17 mouse cellular contexts compared by ENCODE assay signal in the genomic region with DNA sequence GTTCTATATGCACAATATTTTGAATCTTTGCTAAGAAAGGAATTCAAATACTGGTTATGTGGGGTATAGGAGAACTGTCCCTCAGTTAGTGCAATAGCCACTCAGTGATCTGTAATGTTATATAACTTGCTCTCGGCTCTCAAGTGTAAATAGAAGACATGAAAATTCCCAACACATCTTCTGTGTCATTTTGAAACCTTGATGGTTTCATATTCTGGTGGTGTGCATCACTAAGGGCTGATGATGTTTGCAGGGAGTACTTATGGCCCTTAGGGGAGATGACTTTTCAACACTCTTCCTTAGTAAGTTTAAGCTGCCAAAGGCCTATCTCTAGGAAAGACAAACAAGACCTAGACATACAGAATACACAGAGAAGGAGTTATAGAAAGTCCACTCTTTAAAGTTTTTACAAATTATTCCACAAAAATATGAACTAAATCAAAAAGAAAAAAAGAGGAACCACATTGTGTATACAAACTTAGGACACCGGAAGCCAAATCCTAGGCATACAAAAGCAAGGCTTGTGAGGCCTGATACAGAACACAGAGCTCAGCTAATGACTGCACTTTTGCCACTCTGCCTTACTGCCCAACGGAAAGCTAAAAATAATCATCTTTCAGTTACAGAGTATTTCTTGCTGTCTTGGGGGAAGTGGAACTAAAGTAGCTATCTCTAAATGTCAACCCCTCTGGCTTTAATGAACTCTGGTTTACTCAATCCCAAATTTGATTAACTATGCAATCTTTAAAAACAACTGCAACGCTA. TPM values are rescaled to one million over a fixed set of nuclear protein-coding genes. Genes with fewer than 3 reads are reported as not detected.
DNase-seq lines count a peak whose midpoint lies in the region; ATAC-seq and TF ChIP-seq lines count a peak whose summit lies in the region.
"Had no signal": no experiment of that assay in that cellular context is flagged by ENCODE, and none has a peak within 500 bp of the region (broad histone marks: within the 10 kb centered on the region; RNA-seq: fewer than 3 reads in every experiment).

No protein-coding gene starts in this region.

- peaks cover 31% of the 10 kb centered on the region for H3K36me3 ChIP-seq in heart, adult 2 months (ENCODE audit: control insufficient read depth, insufficient read depth, low read length)
- H3K36me3 ChIP-seq in lung, embryonic 14.5 days (ENCODE audit: insufficient read depth) = no peaks in the 10 kb centered on the region
- no peaks in the 10 kb centered on the region for H3K36me3 ChIP-seq in heart, embryonic 15.5 days
- H3K36me3 ChIP-seq: stomach, embryonic 15.5 days had no signal

- no peak overlapping the region for H3K4me3 ChIP-seq in heart, adult 2 months
- H3K4me3 ChIP-seq in lung, embryonic 14.5 days (ENCODE audit: low read depth, low read length) = no peak overlapping the region
- no peak overlapping the region for H3K4me3 ChIP-seq in heart, embryonic 15.5 days
- H3K4me3 ChIP-seq: midbrain, embryonic 10.5 days; stomach, embryonic 15.5 days had no signal

- H3K4me2 ChIP-seq in lung, embryonic 14.5 days = no peak overlapping the region
- H3K4me2 ChIP-seq in heart, embryonic 15.5 days = no peak overlapping the region
- H3K4me2 ChIP-seq: stomach, embryonic 15.5 days had no signal

- H3K9ac ChIP-seq in heart, adult 2 months (ENCODE audit: low read depth, low read length) = no peak overlapping the region
- H3K9ac ChIP-seq in lung, embryonic 14.5 days = no peak overlapping the region
- no peak overlapping the region for H3K9ac ChIP-seq in heart, embryonic 15.5 days
- H3K9ac ChIP-seq: stomach, embryonic 15.5 days had no signal

- H3K27ac ChIP-seq in heart, adult 2 months = peak overlapping the region; percentile 39
- H3K27ac ChIP-seq in lung, embryonic 14.5 days (ENCODE audit: low read depth) = no peak overlapping the region
- H3K27ac ChIP-seq in heart, embryonic 15.5 days = peak overlapping the region; percentile 70
- H3K27ac ChIP-seq: midbrain, embryonic 10.5 days; stomach, embryonic 15.5 days had no signal

- no peak for TF ChIP-seq POLR2A in heart, adult 2 months (IDR thresholded peaks at IDR 0.05; ENCODE audit: insufficient read depth, low read depth, low read length)

- peaks cover 6% of the 10 kb centered on the region for H3K79me2 ChIP-seq in heart, adult 2 months (replicated peaks; ENCODE audit: control insufficient read depth, insufficient read depth, low read length)

- WGBS in heart, adult 2 months = 21% methylated on average over 4 of the region's 4 CpGs
- 66% methylated on average over 4 of the region's 4 CpGs for WGBS in lung, embryonic 14.5 days
- 35% methylated on average over 4 of the region's 4 CpGs for WGBS in heart, embryonic 15.5 days

- no peak for TF ChIP-seq CTCF in heart, adult 2 months (IDR thresholded peaks at IDR 0.05)
- TF ChIP-seq CTCF in lung, embryonic 14.5 days (IDR thresholded peaks at IDR 0.05; ENCODE audit: low read depth) = no peak

- H3K27me3 ChIP-seq in heart, adult 2 months (ENCODE audit: control insufficient read depth, insufficient read depth, low read length) = no peaks in the 10 kb centered on the region
- no peaks in the 10 kb centered on the region for H3K27me3 ChIP-seq in lung, embryonic 14.5 days (ENCODE audit: insufficient read depth, low read length)
- no peaks in the 10 kb centered on the region for H3K27me3 ChIP-seq in heart, embryonic 15.5 days
- H3K27me3 ChIP-seq: Patski; stomach, embryonic 15.5 days had no signal

- no peak for ATAC-seq in lung, embryonic 14.5 days (ENCODE audit: insufficient read depth)
- no peak for ATAC-seq in heart, embryonic 15.5 days (replicated peaks; ENCODE audit: insufficient number of reproducible peaks, insufficient read depth, low FRiP score, low read depth)
- 0 out of 2 replicates have a peak, but pooled peaks have one; percentile 26 for ATAC-seq in megakaryocyte-erythroid progenitor cell, adult 5-6 weeks (replicated peaks; ENCODE audit: low FRiP score, low TSS enrichment, poor library complexity, severe bottlenecking)
- ATAC-seq: forebrain, embryonic 16.5 days; Patski had no signal

- no peaks in the 10 kb centered on the region for H3K9me3 ChIP-seq in lung, embryonic 14.5 days (ENCODE audit: low read depth, low read length)
- no peaks in the 10 kb centered on the region for H3K9me3 ChIP-seq in heart, embryonic 15.5 days (replicated peaks)
- H3K9me3 ChIP-seq: midbrain, embryonic 10.5 days; stomach, embryonic 15.5 days had no signal

- intact Hi-C loops in heart, adult 2 months (cut with DNase I) = no loop called here
- intact Hi-C loops in heart, postnatal 36 days (cut with DNase I) = loop anchor here (5.0 kb wide), 1 partner anchor 50 kb away; no protein-coding TSS in a partner anchor

- peaks cover 12% of the 10 kb centered on the region for H3K4me1 ChIP-seq in heart, adult 2 months (ENCODE audit: control insufficient read depth, insufficient read depth, low read length)
- H3K4me1 ChIP-seq in lung, embryonic 14.5 days (ENCODE audit: insufficient read depth) = peaks cover 12% of the 10 kb centered on the region
- H3K4me1 ChIP-seq in heart, embryonic 15.5 days (replicated peaks) = peaks cover 35% of the 10 kb centered on the region

- TF ChIP-seq EP300 in heart, adult 2 months (IDR thresholded peaks at IDR 0.05; ENCODE audit: insufficient read depth, low read depth, low read length) = no peak

- DNase-seq in heart, adult 2 months = no peak
- no peak for DNase-seq in heart, postnatal 36 days
- peak; percentile 15 for DNase-seq in lung, embryonic 14.5 days
- no peak for DNase-seq in lung, adult 18-20 months
- DNase-seq in right cerebral cortex, adult 2 months (ENCODE audit: low spot score in 2 of 2) = no peak
- no peak for DNase-seq in T-cell, adult 2 months (ENCODE audit: low spot score)
- DNase-seq: cerebellum, adult 9-11 months; gastrocnemius, postnatal 36 days; kidney, adult 11 months; left cerebral cortex, postnatal 4 days; retina, postnatal 1 day had no signal

RNA-seq across cellular contexts. Expression of a gene that starts 55.0 kb away (rescaled TPM):
- total RNA-seq in heart, adult 2 months (2021) = 10 to 100 TPM; 24.2 to 26.1 TPM
- 18.0 and 29.7 TPM in 2 replicates for polyA plus RNA-seq in heart, adult 2 months (2012; rRNA removed)
- 10 to 100 TPM; 22.6 to 29.4 TPM for total RNA-seq in heart, postnatal 36 days (2021)
- polyA plus RNA-seq in lung, embryonic 14.5 days (2014; fragmentation: Nextera tagmentation; extraction: Ambion mirVana) = 68.3 and 74.4 TPM in 2 replicates
- 39.2 and 41.9 TPM in 2 replicates for polyA plus RNA-seq in heart, embryonic 15.5 days (2015; fragmentation: Nextera tagmentation; extraction: Ambion mirVana)
- 63.9 and 72.4 TPM in 2 replicates for total RNA-seq in megakaryocyte-erythroid progenitor cell, adult 5-6 weeks (2014; fragmentation: Nextera tagmentation)
- 25.6 and 35.3 TPM in 2 replicates for total RNA-seq in megakaryocyte-erythroid progenitor cell, adult 5-6 weeks (2017)
